Comparison of ENCODE assay signal across 12 mouse cellular contexts in the genomic region with DNA sequence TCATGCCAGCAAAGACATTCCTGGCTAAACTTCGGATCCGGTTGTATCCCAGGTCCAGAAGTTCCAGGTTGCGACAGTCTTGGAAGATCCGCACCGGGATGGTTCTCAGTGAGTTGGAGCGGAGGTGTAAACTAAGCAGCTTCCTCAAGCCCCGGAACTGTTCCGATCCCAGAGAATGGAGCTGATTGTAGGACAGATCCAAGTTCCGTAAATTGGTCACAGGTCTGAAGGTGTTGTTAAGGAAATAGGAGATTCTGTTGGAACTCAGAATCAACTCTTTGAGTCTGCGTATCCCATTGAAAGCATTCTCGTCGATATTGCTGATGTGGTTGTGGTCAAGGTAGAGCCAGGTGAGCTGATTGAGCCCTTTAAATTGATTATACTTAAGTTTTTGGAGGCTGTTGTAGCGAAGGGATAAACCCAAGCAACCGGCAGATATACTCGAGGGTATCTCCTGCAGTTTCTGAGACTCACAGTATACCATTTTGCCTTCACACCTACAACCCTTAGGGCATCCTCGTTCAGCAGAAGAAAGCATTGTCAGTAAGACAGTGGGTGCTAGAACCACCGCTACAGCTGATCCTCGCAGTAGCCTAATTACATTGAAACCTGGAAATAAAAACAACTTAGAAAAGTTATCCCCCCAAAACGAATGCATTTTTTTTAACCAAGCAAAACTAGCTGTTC. TPM values are rescaled to one million over a fixed set of nuclear protein-coding genes. Genes with fewer than 3 reads are reported as not detected.
DNase-seq lines count a peak whose midpoint lies in the region; ATAC-seq and TF ChIP-seq lines count a peak whose summit lies in the region.
"Had no signal": no experiment of that assay in that cellular context is flagged by ENCODE, and none has a peak within 500 bp of the region (broad histone marks: within the 10 kb centered on the region; RNA-seq: fewer than 3 reads in every experiment).

No protein-coding gene starts in this region.

- no peaks in the 10 kb centered on the region for H3K36me3 ChIP-seq in limb, embryonic 12.5 days
- H3K36me3 ChIP-seq in limb, embryonic 10.5 days = no peaks in the 10 kb centered on the region
- H3K36me3 ChIP-seq in forebrain, embryonic 14.5 days (ENCODE audit: control insufficient read depth, insufficient read depth, low read length) = no peaks in the 10 kb centered on the region
- no peaks in the 10 kb centered on the region for H3K36me3 ChIP-seq in limb, embryonic 14.5 days (ENCODE audit: control insufficient read depth, insufficient read depth, low read length)
- H3K36me3 ChIP-seq in stomach, embryonic 15.5 days = no peaks in the 10 kb centered on the region
- H3K36me3 ChIP-seq: G1E had no signal

- DNase-seq in limb, embryonic 10.5 days (ENCODE audit: low spot score) = no peak
- DNase-seq in forebrain, embryonic 14.5 days (ENCODE audit: low spot score) = peak; percentile 27
- no peak for DNase-seq in limb, embryonic 14.5 days (ENCODE audit: low spot score)
- no peak for DNase-seq in gastrocnemius, postnatal 25 days
- no peak for DNase-seq in spleen, postnatal 4 days (ENCODE audit: low spot score in 2 of 2)
- no peak for DNase-seq in layer of hippocampus, adult 9-10 months (ENCODE audit: low spot score)
- DNase-seq: adrenal gland, postnatal 36 days; heart, postnatal 14 days had no signal

- no peak overlapping the region for H3K9ac ChIP-seq in limb, embryonic 12.5 days (replicated peaks)
- peak overlapping the region; percentile 61; the same call in 1 of the 2 replicates for H3K9ac ChIP-seq in forebrain, embryonic 14.5 days (ENCODE audit: low read length)
- no peak overlapping the region for H3K9ac ChIP-seq in limb, embryonic 14.5 days (ENCODE audit: low read depth, low read length, severe bottlenecking)
- H3K9ac ChIP-seq in stomach, embryonic 15.5 days = no peak overlapping the region

- H3K4me1 ChIP-seq in limb, embryonic 12.5 days (replicated peaks) = peaks cover 21% of the 10 kb centered on the region
- peaks cover 31% of the 10 kb centered on the region for H3K4me1 ChIP-seq in limb, embryonic 10.5 days
- peaks cover 6% of the 10 kb centered on the region for H3K4me1 ChIP-seq in forebrain, embryonic 14.5 days (ENCODE audit: control insufficient read depth, insufficient read depth, low read length)
- H3K4me1 ChIP-seq in limb, embryonic 14.5 days (ENCODE audit: control insufficient read depth, insufficient read depth, low read length) = peaks cover 10% of the 10 kb centered on the region
- H3K4me1 ChIP-seq in stomach, embryonic 15.5 days = peaks cover 3% of the 10 kb centered on the region; the same call in 1 of the 2 replicates

- H3K27ac ChIP-seq in limb, embryonic 12.5 days = no peak overlapping the region
- H3K27ac ChIP-seq in limb, embryonic 10.5 days = no peak overlapping the region
- H3K27ac ChIP-seq in forebrain, embryonic 14.5 days (ENCODE audit: low read depth, low read length) = no peak overlapping the region
- no peak overlapping the region for H3K27ac ChIP-seq in limb, embryonic 14.5 days (replicated peaks; ENCODE audit: low read depth, low read length)
- H3K27ac ChIP-seq in stomach, embryonic 15.5 days = no peak overlapping the region

- peaks cover 55% of the 10 kb centered on the region for H3K27me3 ChIP-seq in limb, embryonic 12.5 days
- H3K27me3 ChIP-seq in limb, embryonic 10.5 days (ENCODE audit: low read depth, poor library complexity, severe bottlenecking) = peaks cover 46% of the 10 kb centered on the region
- H3K27me3 ChIP-seq in forebrain, embryonic 14.5 days (replicated peaks; ENCODE audit: control insufficient read depth, insufficient read depth, low read length) = 0 out of 2 replicates have a peak, but pooled peaks cover 5% of the 10 kb centered on the region
- H3K27me3 ChIP-seq in limb, embryonic 14.5 days (ENCODE audit: control insufficient read depth, insufficient read depth, low read length) = peaks cover 39% of the 10 kb centered on the region
- H3K27me3 ChIP-seq in stomach, embryonic 15.5 days (replicated peaks) = 0 out of 2 replicates have a peak, but pooled peaks cover 12% of the 10 kb centered on the region

- no peak for ATAC-seq in limb, embryonic 12.5 days (ENCODE audit: insufficient number of reproducible peaks, insufficient read depth, low FRiP score, low TSS enrichment, low read depth)
- ATAC-seq in forebrain, embryonic 14.5 days = no peak
- ATAC-seq in limb, embryonic 14.5 days (ENCODE audit: low FRiP score, low read depth) = no peak
- no peak for ATAC-seq in stomach, embryonic 15.5 days (ENCODE audit: insufficient read depth, low FRiP score, low read depth)

- peak overlapping the region; percentile 3; the same call in 1 of the 2 replicates for H3K4me2 ChIP-seq in limb, embryonic 12.5 days
- H3K4me2 ChIP-seq in forebrain, embryonic 14.5 days (ENCODE audit: low read length) = peak overlapping the region; percentile 85
- peak overlapping the region; percentile 60; the same call in 1 of the 2 replicates for H3K4me2 ChIP-seq in limb, embryonic 14.5 days (replicated peaks; ENCODE audit: low read depth, low read length, severe bottlenecking)
- H3K4me2 ChIP-seq in stomach, embryonic 15.5 days = no peak overlapping the region

- no peak overlapping the region for H3K4me3 ChIP-seq in limb, embryonic 12.5 days (replicated peaks)
- H3K4me3 ChIP-seq in limb, embryonic 10.5 days = no peak overlapping the region
- H3K4me3 ChIP-seq in forebrain, embryonic 14.5 days (ENCODE audit: low read depth, low read length) = peak overlapping the region; percentile 43
- no peak overlapping the region; the same call in 1 of the 2 replicates for H3K4me3 ChIP-seq in limb, embryonic 14.5 days (replicated peaks; ENCODE audit: low read length)
- peak overlapping the region; percentile 34; the same call in 1 of the 2 replicates for H3K4me3 ChIP-seq in stomach, embryonic 15.5 days (replicated peaks)

- no peaks in the 10 kb centered on the region for H3K9me3 ChIP-seq in limb, embryonic 12.5 days
- no peaks in the 10 kb centered on the region for H3K9me3 ChIP-seq in limb, embryonic 10.5 days (replicated peaks)
- no peaks in the 10 kb centered on the region for H3K9me3 ChIP-seq in forebrain, embryonic 14.5 days (replicated peaks; ENCODE audit: control insufficient read depth, low read length)
- H3K9me3 ChIP-seq in limb, embryonic 14.5 days (ENCODE audit: control insufficient read depth, low read length) = no peaks in the 10 kb centered on the region
- H3K9me3 ChIP-seq in stomach, embryonic 15.5 days = no peaks in the 10 kb centered on the region

- WGBS in limb, embryonic 12.5 days = 19% methylated on average over 19 of the region's 19 CpGs
- 24% methylated on average over 19 of the region's 19 CpGs for WGBS in limb, embryonic 10.5 days
- 15% methylated on average over 19 of the region's 19 CpGs for WGBS in forebrain, embryonic 14.5 days
- 26% methylated on average over 19 of the region's 19 CpGs for WGBS in limb, embryonic 14.5 days
- WGBS in stomach, embryonic 15.5 days = 29% methylated on average over 19 of the region's 19 CpGs

- no peak for TF ChIP-seq POLR2A in limb, embryonic 14.5 days (IDR thresholded peaks at IDR 0.05; ENCODE audit: borderline replicate concordance, extremely low read depth, insufficient read depth, insufficient read length)

RNA-seq across cellular contexts. Expression of a gene that starts 1.2 kb away (rescaled TPM):
- polyA plus RNA-seq in limb, embryonic 12.5 days (2016; fragmentation: Nextera tagmentation; extraction: Ambion mirVana) = 0.83 and 1.1 TPM in 2 replicates
- polyA plus RNA-seq in limb, embryonic 10.5 days (2016; fragmentation: Nextera tagmentation; extraction: Ambion mirVana) = 0.06 and 0.53 TPM in 2 replicates
- polyA plus RNA-seq in forebrain, embryonic 14.5 days (2014; fragmentation: Nextera tagmentation; extraction: Ambion mirVana) = 10.5 and 17.6 TPM in 2 replicates
- polyA plus RNA-seq in limb, embryonic 14.5 days (2012; rRNA removed) = 1.1 and 2.1 TPM in 2 replicates
- polyA plus RNA-seq in limb, embryonic 14.5 days (2014; fragmentation: Nextera tagmentation; extraction: Ambion mirVana) = 1.8 and 1.9 TPM in 2 replicates
- polyA plus RNA-seq in stomach, embryonic 15.5 days (2015; fragmentation: Nextera tagmentation; extraction: Ambion mirVana) = 3.9 and 4.6 TPM in 2 replicates
- under 1 TPM in 1 of 2 experiments, not detected in 1; 0.19 TPM for total RNA-seq in gastrocnemius, postnatal 25 days (2021)
- total RNA-seq: G1E; megakaryocyte, adult 5-6 weeks had no signal
- polyA plus RNA-seq: G1E had no signal

Comparison
In these comparisons a context has a peak if more than half of its experiments do, and no peak if none do; other contexts are left out.
1. H3K4me3 ChIP-seq: peak in forebrain, embryonic 14.5 days (single experiment) and stomach, embryonic 15.5 days (single experiment); none in limb, embryonic 12.5 days (single experiment), limb, embryonic 10.5 days (single experiment) and limb, embryonic 14.5 days (single experiment).